Mouse (Mus musculus): ENCODE results near the gene Usp40.
"Not testable (repeated sequence)": the region's sequence is repeated elsewhere in the genome, so short reads cannot be mapped to it uniquely, and the experiment has no call there.

Usp40 gene

GRCm38 (mm10) chr1:88008211-88008697 lies at the start of gene Usp40:
TSS of gene Usp40 (minus strand) at chr1:88008551.
- DNase-seq (ENCODE audit: low spot score): peak; percentile 84

- DNase-seq (ENCODE audit: low spot score): no peak
These were observed 46.7 kb upstream of the Usp40 start, which contains the start of gene Ugt1a10 for GRCm38 (mm10) chr1:88055088-88055487. TSS of gene Ugt1a10 (plus strand) at chr1:88055388.

DNA sequence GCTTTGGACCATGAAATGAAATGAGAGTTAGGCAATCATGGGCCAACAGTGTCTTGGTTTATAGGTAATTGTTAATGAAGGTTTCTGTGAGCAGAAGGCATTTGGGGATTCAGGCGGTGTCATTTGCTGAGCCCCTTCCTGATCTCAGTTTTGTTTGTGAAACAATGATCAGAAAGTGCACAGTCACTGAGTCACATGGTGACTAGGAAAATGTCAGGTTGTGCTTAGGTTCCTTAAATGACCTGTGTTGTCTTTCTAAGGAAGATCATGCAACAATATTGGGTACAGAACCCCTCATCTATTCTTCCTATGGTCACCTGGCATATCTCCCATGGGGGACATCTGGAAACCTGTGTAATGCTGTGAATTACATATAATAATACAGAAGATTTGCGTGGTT lies 39.1 kb upstream of the Usp40 start:
- not testable (repeated sequence) for DNase-seq (ENCODE audit: low spot score)

- DNase-seq (ENCODE audit: low spot score): not testable (repeated sequence)
These were observed 36.6 kb upstream of the Usp40 start for GRCm38 (mm10) chr1:88044832-88045437.

DNA sequence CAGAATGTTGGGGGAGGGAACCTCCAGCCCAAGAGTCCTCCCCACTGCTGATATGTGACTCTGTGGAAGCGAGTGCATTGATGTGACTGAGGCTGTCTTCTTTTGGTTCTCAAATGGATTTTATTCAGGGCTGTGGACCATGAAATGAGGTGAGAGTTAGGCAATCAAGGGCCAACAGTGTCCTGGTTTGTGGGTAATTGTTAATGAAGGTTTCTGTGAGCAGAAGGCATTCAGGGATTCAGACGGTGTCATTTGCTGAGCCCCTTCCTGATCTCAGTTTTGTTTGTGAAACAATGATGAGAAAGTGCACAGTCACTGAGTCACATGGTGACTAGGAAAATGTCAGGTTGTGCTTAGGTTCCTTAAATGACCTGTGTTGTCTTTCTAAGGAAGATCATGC lies 34.7 kb upstream of the Usp40 start:
- not testable (repeated sequence) for DNase-seq (ENCODE audit: low spot score)

GRCm38 (mm10) chr1:88025244-88025643 lies 16.9 kb upstream of the Usp40 start:
- DNase-seq (ENCODE audit: low spot score): not testable (repeated sequence)

DNA sequence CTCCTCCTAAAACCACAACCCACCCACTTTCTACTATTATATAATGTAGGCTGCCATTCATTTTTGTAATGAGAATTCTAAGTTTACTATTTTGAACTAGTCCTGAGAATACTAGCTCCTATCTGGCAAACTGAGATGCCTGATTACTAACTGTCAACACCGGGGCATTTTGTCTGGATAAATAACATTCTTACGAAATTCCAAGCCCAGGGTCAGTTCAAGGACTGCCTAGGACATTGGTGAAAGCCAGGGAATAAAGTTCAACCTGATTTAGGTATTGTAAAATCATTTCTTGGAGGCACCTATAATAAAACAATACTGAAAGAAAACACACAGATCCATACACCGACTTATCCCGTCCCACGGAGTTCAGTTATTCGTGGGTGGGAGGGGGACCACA lies 7.0 kb upstream of the Usp40 start:
- no peak for DNase-seq (ENCODE audit: low spot score)

DNA sequence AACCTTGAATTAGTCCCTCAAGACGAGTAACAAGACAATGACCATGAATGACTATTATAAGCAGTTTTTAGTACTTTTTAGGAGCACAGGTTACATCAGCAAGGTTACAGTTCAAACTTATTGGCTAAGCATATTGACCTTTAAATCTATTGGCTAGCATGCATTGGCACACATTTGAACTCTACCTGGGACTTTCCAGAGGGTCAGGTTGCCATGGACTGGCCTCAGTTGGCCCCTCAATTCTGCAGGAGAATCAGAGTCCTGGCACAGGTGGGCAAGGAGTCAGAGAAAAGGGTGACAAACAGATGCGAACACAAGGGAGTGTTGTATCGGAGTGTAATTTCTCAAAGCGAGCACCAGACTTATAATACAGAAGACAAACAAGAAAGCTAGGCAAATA lies 6.3 kb upstream of the Usp40 start:
- no peak for DNase-seq (ENCODE audit: low spot score)

DNA sequence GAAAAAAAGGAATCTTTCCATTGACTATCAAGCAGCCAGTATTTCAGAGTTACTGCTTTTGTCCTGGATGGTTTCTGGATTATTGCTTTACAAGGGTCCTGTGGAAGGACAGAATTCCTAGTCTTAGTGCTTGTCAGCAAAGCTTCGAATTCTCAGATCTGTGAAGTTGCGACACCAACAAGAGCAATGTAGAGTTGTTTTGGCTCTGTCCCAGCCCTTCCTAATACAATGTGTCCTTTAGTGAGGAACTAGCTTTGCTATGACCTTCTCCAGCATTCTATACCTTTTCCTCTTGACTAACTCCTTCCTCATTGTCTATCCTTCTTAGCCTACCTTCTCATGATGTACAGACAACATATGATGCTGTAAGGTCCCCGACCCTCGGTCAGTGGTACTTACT lies 5.8 kb upstream of the Usp40 start:
- DNase-seq (ENCODE audit: low spot score): no peak

GRCm38 (mm10) chr1:88013726-88014125 lies 5.4 kb upstream of the Usp40 start:
- DNase-seq (ENCODE audit: low spot score): no peak

GRCm38 (mm10) chr1:88009521-88009920 lies 1.2 kb upstream of the Usp40 start:
- no peak for DNase-seq (ENCODE audit: low spot score)

- no peak for DNase-seq (ENCODE audit: low spot score)
These were observed 384 bp upstream of the Usp40 start for GRCm38 (mm10) chr1:88008735-88009134.

DNA sequence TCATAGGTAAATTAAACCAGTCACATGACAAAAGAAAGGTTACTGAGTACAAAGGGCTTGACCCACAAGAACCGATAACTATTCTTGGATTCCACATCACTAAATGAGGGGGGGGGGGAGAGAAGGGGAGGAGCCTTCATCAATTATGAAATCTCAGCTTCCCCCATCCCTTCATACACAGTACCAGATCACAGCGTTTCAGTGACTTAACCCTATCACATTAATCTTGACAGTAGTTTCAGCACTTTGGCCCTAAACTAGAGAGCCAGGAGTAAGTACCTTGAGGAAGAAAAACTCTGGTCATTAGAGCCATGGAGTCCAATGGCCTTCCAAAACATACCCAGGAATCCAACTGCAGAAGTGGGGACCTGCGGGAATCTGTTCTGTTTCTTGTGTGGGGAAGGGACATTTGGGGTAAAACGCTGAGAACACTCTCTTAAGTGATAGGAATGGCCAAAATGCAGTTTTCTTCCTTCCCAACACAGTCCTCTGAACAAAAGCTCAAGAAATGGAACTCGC lies 600 bp downstream of the Usp40 start:
- DNase-seq (ENCODE audit: low spot score): no peak

DNA sequence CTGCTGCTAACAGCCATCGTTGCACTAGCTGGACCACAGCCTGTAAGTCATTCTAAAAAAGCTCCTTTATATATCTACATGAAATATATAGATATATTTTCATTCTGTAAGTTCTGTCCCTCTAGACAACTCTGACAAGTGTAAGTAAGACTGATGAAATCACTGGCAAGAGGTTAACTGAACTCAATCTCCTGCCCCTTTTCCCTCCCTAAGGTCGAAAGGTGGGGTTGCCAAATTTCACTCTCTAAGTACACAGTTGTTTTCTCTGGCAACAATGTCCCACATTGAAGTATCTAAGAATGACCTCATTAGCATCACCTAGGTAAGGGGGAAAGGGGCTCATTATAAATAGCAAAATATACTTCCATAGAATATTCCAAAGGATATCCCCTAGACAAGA lies 15.6 kb downstream of the Usp40 start:
- DNase-seq (ENCODE audit: low spot score): no peak

DNA sequence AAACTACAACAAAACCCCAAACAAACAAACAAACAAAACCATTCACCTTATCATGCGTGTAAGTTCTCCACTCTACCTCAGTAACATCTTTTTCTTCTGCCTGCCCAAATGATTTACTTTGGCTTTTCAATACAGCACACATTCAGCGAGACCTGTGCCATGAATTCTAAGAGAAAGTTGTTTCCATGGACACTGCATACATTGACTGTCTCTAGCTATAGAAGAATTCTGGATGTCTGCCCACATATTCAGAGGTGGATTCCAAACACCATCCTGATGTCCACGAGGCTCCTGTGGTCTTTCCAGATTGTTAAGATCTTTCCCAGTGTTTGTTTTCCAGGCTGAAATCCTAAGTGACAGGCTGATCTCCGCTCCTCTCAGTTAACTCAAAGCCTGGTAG lies 26.1 kb downstream of the Usp40 start:
- DNase-seq (ENCODE audit: low spot score): no peak

DNA sequence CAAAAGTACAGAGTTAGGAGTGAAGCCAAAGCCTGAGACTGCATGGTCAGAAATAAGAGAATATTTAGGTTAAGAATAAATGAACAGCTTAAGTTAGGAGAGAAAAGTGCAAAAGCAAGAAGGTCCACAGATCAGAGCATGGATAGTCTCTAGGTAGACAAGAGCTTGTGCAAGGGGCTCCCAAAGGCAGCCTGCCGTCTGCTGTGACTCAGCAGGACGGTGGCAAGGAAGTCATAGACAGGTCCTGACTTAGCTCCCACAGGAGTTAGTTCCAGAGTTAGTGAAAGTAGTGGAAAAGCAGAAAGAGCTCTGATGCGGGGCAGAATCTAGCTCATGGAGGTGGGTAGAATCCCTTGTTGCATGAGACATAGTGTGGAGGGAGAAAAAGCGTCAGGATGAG lies 38.0 kb downstream of the Usp40 start:
- DNase-seq (ENCODE audit: low spot score): no peak

GRCm38 (mm10) chr1:87961459-87962167 lies 46.7 kb downstream of the Usp40 start:
- DNase-seq (ENCODE audit: low spot score): no peak

- DNase-seq (ENCODE audit: low spot score): no peak
These were observed 47.6 kb downstream of the Usp40 start for GRCm38 (mm10) chr1:87960752-87961151.

GRCm38 (mm10) chr1:87959998-87960431 lies 48.3 kb downstream of the Usp40 start:
- no peak for DNase-seq (ENCODE audit: low spot score)

- no peak for DNase-seq (ENCODE audit: low spot score)
These were observed 48.8 kb downstream of the Usp40 start for GRCm38 (mm10) chr1:87959532-87959931.

- no peak for DNase-seq (ENCODE audit: low spot score)
These were observed 49.4 kb downstream of the Usp40 start for GRCm38 (mm10) chr1:87958931-87959330.

DNA sequence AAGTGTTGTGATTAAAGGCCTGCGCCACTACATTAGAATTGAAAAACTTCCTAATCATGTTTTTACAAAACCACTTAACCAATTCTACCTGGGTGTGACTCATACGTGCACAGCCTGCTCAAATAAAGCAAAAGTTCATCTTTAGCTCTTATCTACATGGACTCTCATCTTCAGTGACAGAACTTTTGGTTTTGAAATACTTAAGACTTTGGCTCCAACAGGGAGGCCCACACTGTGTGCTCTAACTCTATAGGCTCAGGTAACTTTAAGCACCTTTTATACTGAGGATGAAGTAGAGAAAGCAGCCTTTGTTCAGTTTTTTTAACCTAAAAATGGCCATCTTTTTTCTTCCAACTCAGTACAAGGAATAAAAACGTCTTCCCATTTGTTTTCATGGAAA lies 55.3 kb downstream of the Usp40 start:
- DNase-seq (ENCODE audit: low spot score): no peak

DNA sequence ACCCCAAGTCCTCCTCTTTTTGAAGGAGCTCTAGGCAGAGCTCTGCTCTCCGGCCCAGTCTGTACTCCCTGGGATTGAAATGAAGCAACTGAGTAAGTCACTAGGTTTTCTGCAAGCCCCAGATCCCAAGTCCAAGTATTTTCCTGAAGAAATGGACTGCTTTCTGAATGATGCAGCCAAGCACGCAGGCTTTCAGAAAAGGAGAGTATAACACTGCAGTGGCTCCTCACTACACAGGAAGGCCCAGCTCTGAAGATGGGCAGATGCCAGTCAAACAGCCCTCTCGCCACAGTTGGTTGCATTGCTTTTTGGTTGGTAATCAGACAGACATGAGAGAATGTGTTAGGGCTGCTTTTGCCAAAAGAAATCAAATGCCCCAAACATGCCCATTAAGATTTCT lies 56.7 kb downstream of the Usp40 start:
- no peak for DNase-seq (ENCODE audit: low spot score)
